Mouse (Mus musculus) spleen, postnatal 4 days (tissue): ENCODE results near the gene Olfr1333.
"Not testable (repeated sequence)": the region's sequence is repeated elsewhere in the genome, so short reads cannot be mapped to it uniquely, and the experiment has no call there.

Experiments used
- DNase-seq, 2 experiments: peaks; one replicate each; pipeline ENCODE4 v3.0.0; 2022; ENCODE audit warnings: low spot score in 2 of 2

The Olfr1333 gene

DNA sequence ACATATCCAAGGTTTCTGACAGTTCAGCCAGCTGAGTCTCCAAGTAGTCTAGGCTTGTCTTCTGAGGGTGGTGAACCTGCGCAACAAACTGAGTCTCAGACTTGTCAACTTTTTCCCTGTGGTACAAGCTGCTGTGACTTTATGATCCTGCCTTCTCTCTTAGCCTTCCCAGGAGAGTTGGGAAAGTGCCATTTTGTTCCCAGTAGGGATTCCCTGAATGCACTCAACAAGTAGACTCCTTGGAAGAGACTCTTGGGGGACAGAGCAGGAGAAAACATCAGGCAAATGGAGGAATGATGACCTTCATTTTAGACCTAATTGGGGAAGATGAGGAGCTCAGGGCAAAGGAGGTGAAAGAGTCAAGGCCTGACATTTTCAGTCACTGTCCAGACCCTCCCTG, at the start of gene Olfr1333:
Olfr1333 (minus strand) TSS at position 101 of the 400 bp plus-strand sequence.
- DNase-seq = no peak

- DNase-seq = no peak
Observed at GRCm38 (mm10) chr4:118867566-118867965, 31.5 kb upstream of the Olfr1333 start.

- no peak for DNase-seq
Observed at GRCm38 (mm10) chr4:118864349-118864748, 28.3 kb upstream of the Olfr1333 start, which contains the start of gene Olfr1331. Gene Olfr1331 (plus strand): TSS chr4:118864649.

GRCm38 (mm10) chr4:118862704-118863103, 26.6 kb upstream of the Olfr1333 start:
- DNase-seq = no peak

DNA sequence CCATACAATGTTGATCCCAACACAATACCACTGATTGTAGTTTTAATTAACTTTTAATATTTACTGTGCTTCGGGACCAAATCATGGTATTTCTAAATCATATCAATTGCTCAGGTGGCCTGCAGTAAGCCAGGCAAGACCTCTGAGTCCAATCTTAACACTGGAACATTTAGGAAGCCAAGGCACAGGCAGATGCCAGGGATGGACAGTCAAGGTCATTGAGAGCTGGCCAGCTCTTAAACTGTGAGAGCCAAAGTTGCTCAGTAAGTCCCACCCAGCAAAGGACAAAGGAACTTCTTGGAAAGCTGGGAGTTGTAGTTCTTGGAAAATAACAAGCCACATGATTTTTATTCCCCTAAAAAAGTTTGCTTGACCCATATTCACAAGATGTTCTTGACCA, 25.7 kb upstream of the Olfr1333 start:
- DNase-seq = no peak

GRCm38 (mm10) chr4:118818921-118819320, 17.2 kb downstream of the Olfr1333 start:
- no peak for DNase-seq

DNA sequence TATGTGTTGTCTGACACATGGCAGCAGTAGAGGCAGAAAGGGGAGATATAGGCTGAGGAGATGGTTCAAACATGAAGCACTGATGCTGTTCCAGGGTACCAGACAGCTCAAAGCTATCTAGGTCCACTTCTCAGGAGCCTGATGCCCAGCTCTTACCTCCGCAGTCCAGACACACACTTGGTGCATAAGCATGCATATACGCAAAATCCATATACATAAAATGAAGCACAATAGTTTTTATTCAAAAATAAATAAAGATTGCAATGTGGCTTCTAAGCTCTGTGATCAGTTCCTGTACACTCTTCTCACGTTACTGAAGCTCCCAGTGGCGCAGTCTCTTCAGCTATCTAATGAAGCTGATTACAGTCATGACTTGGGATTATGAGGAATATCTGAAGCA, 26.2 kb downstream of the Olfr1333 start, which contains the start of gene Olfr1335:
Olfr1335 (minus strand) TSS at position 101 of the 400 bp plus-strand sequence.
- no peak for DNase-seq

DNA sequence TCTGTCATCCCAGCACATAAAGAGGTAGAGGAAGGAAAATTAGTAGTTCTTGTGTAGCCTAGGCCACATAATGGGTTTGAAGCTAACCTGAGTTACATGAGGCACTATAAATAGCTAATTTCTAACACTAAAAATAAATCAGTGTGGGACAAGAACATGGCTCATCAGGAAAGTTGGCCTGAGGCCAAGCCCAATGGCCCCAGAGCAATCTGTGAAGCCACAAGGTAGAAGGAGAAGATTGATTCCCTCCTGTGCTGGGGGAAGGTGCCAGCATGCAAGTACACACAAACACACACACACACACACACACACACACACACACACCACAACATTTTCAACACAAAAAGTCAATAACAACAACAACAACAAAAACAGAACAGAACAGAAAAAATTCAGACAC, 43.3 kb downstream of the Olfr1333 start:
- not testable (repeated sequence) for DNase-seq

DNA sequence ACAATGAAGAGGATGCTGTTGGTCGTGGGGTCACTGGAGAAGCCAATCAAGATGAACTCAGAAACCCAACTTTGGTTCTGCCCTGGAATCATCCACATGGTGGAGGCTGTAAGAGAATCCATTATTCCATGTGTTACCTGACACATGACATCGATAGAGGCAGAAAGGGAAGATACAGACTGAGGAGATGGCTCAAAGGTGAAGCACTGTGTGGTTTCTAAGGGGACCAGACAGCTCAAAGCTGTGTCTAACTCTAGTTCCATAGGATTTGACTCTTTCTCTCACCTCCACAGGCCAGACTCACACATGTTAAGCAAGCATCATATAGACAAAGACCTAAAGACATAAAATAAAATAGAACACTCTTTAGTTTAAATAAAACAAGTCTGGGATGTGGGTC, 53.6 kb downstream of the Olfr1333 start, which contains the start of gene Olfr1337:
Olfr1337 (minus strand) TSS at position 101 of the 400 bp plus-strand sequence.
- no peak for DNase-seq
